Mouse (Mus musculus) kidney, postnatal 0 days (tissue): ENCODE measurements around the gene Gm8994. TPM values are rescaled to one million over a fixed set of nuclear protein-coding genes. Genes with fewer than 3 reads are reported as not detected.

Experiments used
- ATAC-seq: fragments of 200-750 bp; cut with Nextera tagmentation; replicated peaks from 2 replicates; pipeline ENCODE4 v1.8.0; 2017; ENCODE audit warnings: low read depth, moderate number of reproducible peaks, moderate TSS enrichment, moderate library complexity; ENCODE audit not compliant: low FRiP score
- DNase-seq: peaks from one replicate; pipeline ENCODE4 v3.0.0-alpha.2; 2016; ENCODE audit warnings: low spot score
- H3K27ac ChIP-seq: fragments of 300-500 bp; sonication (generic); 2 replicates; pipeline ENCODE4 v1.5.1; 2014; ENCODE audit warnings: mild to moderate bottlenecking
- H3K27me3 ChIP-seq: fragments of 300-500 bp; sonication (generic); 2 replicates; pipeline ENCODE4 v1.6.1; 2014; ENCODE audit warnings: low read length, mixed read lengths; ENCODE audit not compliant: insufficient read depth
- H3K36me3 ChIP-seq: fragments of 300-500 bp; sonication (generic); 2 replicates; pipeline ENCODE4 v1.6.1; 2014; ENCODE audit warnings: low read length, mixed read lengths; ENCODE audit not compliant: insufficient read depth
- H3K4me1 ChIP-seq: fragments of 300-500 bp; sonication (generic); replicated peaks from 2 replicates; pipeline ENCODE4 v1.6.1; 2014; ENCODE audit warnings: antibody characterized with exemption, low read length, mixed read lengths; ENCODE audit not compliant: insufficient read depth
- H3K4me2 ChIP-seq: fragments of 300-500 bp; sonication (generic); 2 replicates; pipeline ENCODE4 v1.6.1; 2014; ENCODE audit warnings: mild to moderate bottlenecking, low read length, moderate library complexity, mixed read lengths
- H3K4me3 ChIP-seq: fragments of 300-500 bp; sonication (generic); replicated peaks from 2 replicates; pipeline ENCODE4 v1.5.1; 2014; ENCODE audit warnings: low read depth, low read length
- H3K9ac ChIP-seq: fragments of 300-500 bp; sonication (generic); 2 replicates; pipeline ENCODE4 v1.6.1; 2014; ENCODE audit warnings: low read depth, low read length
- H3K9me3 ChIP-seq: fragments of 300-500 bp; sonication (generic); replicated peaks from 2 replicates; pipeline ENCODE4 v1.6.1; 2016; ENCODE audit warnings: low read length, inconsistent platforms, mixed read lengths
- CTCF ChIP-seq: IDR thresholded peaks from 2 replicates; pipeline ENCODE4 v1.5.1; 2016; ENCODE audit warnings: antibody characterized with exemption, low read depth, mild to moderate bottlenecking, moderate library complexity
- WGBS: fragments of 180-500 bp; shearing (Covaris S2); extraction: QIAGEN DNeasy Blood & Tissue Kit; methylation state at CpG from one replicate; pipeline ENCODE4 v1.1.7; 2014; 5-methylcytosine and 5-hydroxymethylcytosine counted together
- polyA plus RNA-seq: library from polyadenylated mRNA; unstranded; fragments of >200 nt; fragmentation: Nextera tagmentation; extraction: Ambion mirVana; gene quantifications from 2 replicates; pipeline ENCODE4 v1.2.1, GENCODE M21; 2015

Gene Gm8994
- polyA plus RNA-seq, 1 experiment from 2014 or later, result not detected

- DNase-seq, result peak; percentile 37
These were observed 13.3 kb downstream of the Gm8994 start for GRCm38 (mm10) chr6:136340669-136341068.

GRCm38 (mm10) chr6:136341093-136341492 is 13.8 kb downstream of the Gm8994 start:
- Histone ChIP-seq H3K9ac (no peak overlapping the region), H3K4me1 (no peaks in the 10 kb centered on the region), H3K4me2 (no peak overlapping the region), H3K4me3 (no peak overlapping the region), H3K36me3 (no peaks in the 10 kb centered on the region), H3K9me3 (no peaks in the 10 kb centered on the region), H3K27ac (no peak overlapping the region), H3K27me3 (no peaks in the 10 kb centered on the region)
- ATAC-seq (no peak), DNase-seq (no peak)
- 0 out of 2 replicates have a peak, but pooled peaks have one; percentile 7 for TF ChIP-seq CTCF
- WGBS, result 74% methylated on average over 1 of the region's 1 CpGs

More at GRCm38 (mm10) chr6:136340669-136341068, 13.3 kb downstream of the Gm8994 start:
- Histone ChIP-seq H3K27ac (no peak overlapping the region), H3K4me1 (no peaks in the 10 kb centered on the region), H3K9ac (no peak overlapping the region), H3K4me3 (no peak overlapping the region), H3K27me3 (no peaks in the 10 kb centered on the region), H3K4me2 (no peak overlapping the region), H3K36me3 (no peaks in the 10 kb centered on the region), H3K9me3 (no peaks in the 10 kb centered on the region)
- no peak for ATAC-seq
- 33% methylated on average over 5 of the region's 5 CpGs for WGBS
- TF ChIP-seq CTCF, result no peak

- Histone ChIP-seq H3K9me3 (no peaks in the 10 kb centered on the region), H3K4me2 (no peak overlapping the region), H3K36me3 (no peaks in the 10 kb centered on the region), H3K27me3 (no peaks in the 10 kb centered on the region), H3K27ac (no peak overlapping the region), H3K9ac (no peak overlapping the region), H3K4me1 (no peaks in the 10 kb centered on the region), H3K4me3 (no peak overlapping the region)
- DNase-seq (no peak), ATAC-seq (no peak)
- no peak for TF ChIP-seq CTCF
- WGBS, result 82% methylated on average over 7 of the region's 7 CpGs
These were observed 16.5 kb downstream of the Gm8994 start for GRCm38 (mm10) chr6:136343868-136344267.

- DNase-seq (no peak), ATAC-seq (no peak)
- WGBS, result 88% methylated on average over 6 of the region's 6 CpGs
- Histone ChIP-seq H3K9me3 (no peaks in the 10 kb centered on the region), H3K27ac (no peak overlapping the region), H3K4me3 (no peak overlapping the region), H3K36me3 (no peaks in the 10 kb centered on the region), H3K4me1 (no peaks in the 10 kb centered on the region), H3K4me2 (no peak overlapping the region), H3K27me3 (no peaks in the 10 kb centered on the region), H3K9ac (no peak overlapping the region)
- TF ChIP-seq CTCF, result no peak
These were observed 17.7 kb downstream of the Gm8994 start for GRCm38 (mm10) chr6:136345034-136345433.

- H3K36me3 ChIP-seq, result no peaks in the 10 kb centered on the region
- ATAC-seq, result no peak
- no peaks in the 10 kb centered on the region for H3K4me1 ChIP-seq
- no peak overlapping the region for H3K4me3 ChIP-seq
- DNase-seq, result no peak
- no peak for TF ChIP-seq CTCF
- no peak overlapping the region for H3K4me2 ChIP-seq
- 85% methylated on average over 7 of the region's 7 CpGs for WGBS
- no peak overlapping the region for H3K9ac ChIP-seq
- no peaks in the 10 kb centered on the region for H3K27me3 ChIP-seq
- no peak overlapping the region for H3K27ac ChIP-seq
- no peaks in the 10 kb centered on the region for H3K9me3 ChIP-seq
These were observed 18.3 kb downstream of the Gm8994 start for GRCm38 (mm10) chr6:136345641-136346040.

GRCm38 (mm10) chr6:136347053-136347452 is 19.7 kb downstream of the Gm8994 start:
- Histone ChIP-seq H3K4me2 (no peak overlapping the region), H3K4me1 (no peaks in the 10 kb centered on the region), H3K9ac (no peak overlapping the region), H3K27me3 (no peaks in the 10 kb centered on the region), H3K9me3 (no peaks in the 10 kb centered on the region), H3K4me3 (no peak overlapping the region), H3K36me3 (no peaks in the 10 kb centered on the region), H3K27ac (no peak overlapping the region)
- no peak for TF ChIP-seq CTCF
- DNase-seq (no peak), ATAC-seq (no peak)
- WGBS, result 73% methylated on average over 5 of the region's 5 CpGs

GRCm38 (mm10) chr6:136347631-136348030 is 20.3 kb downstream of the Gm8994 start:
- ATAC-seq (no peak), DNase-seq (no peak)
- Histone ChIP-seq H3K9ac (no peak overlapping the region), H3K27me3 (no peaks in the 10 kb centered on the region), H3K27ac (no peak overlapping the region), H3K4me1 (no peaks in the 10 kb centered on the region), H3K4me2 (no peak overlapping the region), H3K9me3 (no peaks in the 10 kb centered on the region), H3K36me3 (no peaks in the 10 kb centered on the region), H3K4me3 (no peak overlapping the region)
- 47% methylated on average over 9 of the region's 9 CpGs for WGBS
- TF ChIP-seq CTCF, result no peak
